Mouse (Mus musculus): ENCODE results near the gene Grip2.

DNA sequence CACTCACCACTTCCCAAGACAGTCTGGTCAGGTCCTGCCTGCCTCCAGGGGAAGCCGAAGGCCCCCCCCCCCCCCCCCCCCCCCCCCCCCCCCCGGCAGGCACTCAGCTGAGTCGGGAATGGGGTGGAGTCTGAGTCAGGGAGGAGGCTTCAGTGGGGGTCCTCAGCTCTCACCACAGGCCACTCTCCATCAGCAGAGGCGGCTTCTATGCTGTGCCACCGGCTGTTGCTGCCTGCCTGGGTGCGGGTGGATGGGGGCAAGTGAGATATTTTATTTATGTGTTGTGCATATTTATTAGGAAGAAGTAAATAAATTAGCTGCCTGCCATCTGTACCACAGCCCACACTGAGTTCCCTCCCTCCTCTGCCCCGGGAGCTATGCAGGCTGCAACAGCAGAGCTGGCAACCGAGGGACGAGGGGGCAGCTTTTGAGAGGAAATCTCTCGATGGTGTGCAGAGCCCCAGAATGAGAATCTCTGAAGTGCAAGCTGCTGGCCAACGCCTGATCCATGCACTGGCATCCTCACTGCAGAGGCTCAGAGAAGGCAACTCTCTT lies at the start of gene Grip2:
- TF ChIP-seq RCOR1 (conservative IDR thresholded peaks at IDR 0.05; ENCODE audit: low read depth, low read length) (no peak), MAZ (IDR thresholded peaks at IDR 0.05; ENCODE audit: low read depth, low read length) (no peak), POLR2A (IDR thresholded peaks at IDR 0.05; ENCODE audit: low read depth, low read length) (no peak)

Data from CH12.LX (cell line).